Mouse (Mus musculus): ENCODE data around the gene Vmn1r73.

Gene Vmn1r73

DNA sequence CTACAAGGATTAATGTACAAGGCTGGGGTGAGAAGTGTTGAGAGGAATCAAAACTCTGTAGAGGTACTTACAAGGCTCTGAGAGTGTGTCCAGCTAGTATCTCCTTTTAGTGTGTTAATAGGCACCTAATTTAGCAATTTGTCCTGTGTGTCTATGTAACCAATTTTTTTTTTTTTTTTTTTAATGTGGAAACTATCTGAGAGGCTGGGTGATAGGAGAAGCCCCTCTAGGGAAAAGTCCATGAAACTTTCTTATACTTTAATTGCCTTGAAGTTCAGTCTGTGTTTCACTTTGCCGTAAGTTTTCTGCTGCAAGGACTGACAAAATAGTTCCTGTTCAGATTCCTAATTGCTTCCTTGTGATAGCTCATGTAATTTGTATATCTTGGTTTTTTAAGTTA lies at the start of gene Vmn1r73:
Gene Vmn1r73, plus strand, starts transcription at position 301 of the 400 bp plus-strand sequence.
- no peak for DNase-seq
